Mouse (Mus musculus) hindbrain, embryonic 14.5 days (tissue): Measurements from ENCODE around the gene Lama2. TPM values are rescaled to one million over a fixed set of nuclear protein-coding genes. Genes with fewer than 3 reads are reported as not detected.

Experiments used
- ATAC-seq: fragments of 200-750 bp; cut with Nextera tagmentation; 2 replicates; pipeline ENCODE4 v1.8.0; 2017; ENCODE audit warnings: moderate number of reproducible peaks, mild to moderate bottlenecking, moderate TSS enrichment, moderate library complexity; ENCODE audit not compliant: low FRiP score
- DNase-seq: peaks from one replicate; pipeline ENCODE4 v3.0.0-alpha.2; 2015; ENCODE audit warnings: low spot score
- H3K27ac ChIP-seq: fragments of 300-500 bp; sonication (generic); 2 replicates; pipeline ENCODE4 v1.5.1; 2014; ENCODE audit warnings: mild to moderate bottlenecking, moderate library complexity
- H3K27me3 ChIP-seq: fragments of 300-500 bp; sonication (generic); 2 replicates; pipeline ENCODE4 v1.6.1; 2014; ENCODE audit warnings: mild to moderate bottlenecking, low read length, mixed read lengths; ENCODE audit not compliant: control insufficient read depth, insufficient read depth
- H3K36me3 ChIP-seq: fragments of 300-500 bp; sonication (generic); replicated peaks from 2 replicates; pipeline ENCODE4 v1.6.1; 2014; ENCODE audit not compliant: control insufficient read depth, insufficient read depth
- H3K4me1 ChIP-seq: fragments of 300-500 bp; sonication (generic); replicated peaks from 2 replicates; pipeline ENCODE4 v1.6.1; 2014; ENCODE audit warnings: antibody characterized with exemption, low read length, mixed read lengths; ENCODE audit not compliant: control insufficient read depth, insufficient read depth
- H3K4me2 ChIP-seq: fragments of 300-500 bp; sonication (generic); replicated peaks from 2 replicates; pipeline ENCODE4 v1.6.1; 2014; ENCODE audit warnings: mild to moderate bottlenecking, moderate library complexity
- H3K4me3 ChIP-seq: fragments of 300-500 bp; sonication (generic); replicated peaks from 2 replicates; pipeline ENCODE4 v1.5.1; 2014; ENCODE audit warnings: mild to moderate bottlenecking, low read length
- H3K9ac ChIP-seq: fragments of 300-500 bp; sonication (generic); 2 replicates; pipeline ENCODE4 v1.6.1; 2014
- H3K9me3 ChIP-seq: fragments of 300-500 bp; sonication (generic); 2 replicates; pipeline ENCODE4 v1.6.1; 2016; ENCODE audit warnings: low read length; ENCODE audit not compliant: control insufficient read depth
- WGBS: fragments of 180-500 bp; shearing (Covaris S2); extraction: QIAGEN DNeasy Blood & Tissue Kit; methylation state at CpG from one replicate; pipeline ENCODE4 v1.1.7; 2014; 5-methylcytosine and 5-hydroxymethylcytosine counted together
- polyA plus RNA-seq: library from polyadenylated mRNA; unstranded; fragments of >200 nt; fragmentation: Nextera tagmentation; extraction: Ambion mirVana; gene quantifications from 2 replicates; pipeline ENCODE4 v1.2.1, GENCODE M21; 2014

The Lama2 gene
- polyA plus RNA-seq, 1 experiment from 2014 or later, result 11.2 TPM

- 82% methylated on average over 5 of the region's 5 CpGs for WGBS
- H3K4me1 ChIP-seq, result no peaks in the 10 kb centered on the region
- no peak overlapping the region for H3K9ac ChIP-seq
- H3K27ac ChIP-seq, result no peak overlapping the region
- no peak overlapping the region for H3K4me2 ChIP-seq
- no peaks in the 10 kb centered on the region for H3K36me3 ChIP-seq
- no peaks in the 10 kb centered on the region for H3K27me3 ChIP-seq
- DNase-seq, result no peak
- H3K9me3 ChIP-seq, result no peaks in the 10 kb centered on the region
- no peak for ATAC-seq
- H3K4me3 ChIP-seq, result no peak overlapping the region
Observed at GRCm38 (mm10) chr10:27103811-27104210, 515.7 kb downstream of the Lama2 start.

GRCm38 (mm10) chr10:27101800-27102353 is 517.7 kb downstream of the Lama2 start:
- Histone ChIP-seq H3K4me3 (no peak overlapping the region), H3K27ac (no peak overlapping the region), H3K9ac (no peak overlapping the region), H3K27me3 (no peaks in the 10 kb centered on the region), H3K9me3 (no peaks in the 10 kb centered on the region), H3K36me3 (no peaks in the 10 kb centered on the region), H3K4me2 (no peak overlapping the region), H3K4me1 (no peaks in the 10 kb centered on the region)
- no peak for ATAC-seq
- DNase-seq, result no peak
- WGBS, result 86% methylated on average over 3 of the region's 3 CpGs

GRCm38 (mm10) chr10:27077113-27077512 is 542.4 kb downstream of the Lama2 start:
- DNase-seq (no peak), ATAC-seq (no peak)
- Histone ChIP-seq H3K9ac (no peak overlapping the region), H3K4me1 (no peaks in the 10 kb centered on the region), H3K27me3 (no peaks in the 10 kb centered on the region), H3K27ac (no peak overlapping the region), H3K36me3 (no peaks in the 10 kb centered on the region), H3K4me3 (no peak overlapping the region), H3K9me3 (no peaks in the 10 kb centered on the region), H3K4me2 (no peak overlapping the region)
- 66% methylated on average over 2 of the region's 2 CpGs for WGBS

GRCm38 (mm10) chr10:27068794-27069435 is 550.6 kb downstream of the Lama2 start:
- Histone ChIP-seq H3K4me2 (no peak overlapping the region), H3K4me3 (no peak overlapping the region), H3K36me3 (no peaks in the 10 kb centered on the region), H3K9ac (no peak overlapping the region), H3K27me3 (no peaks in the 10 kb centered on the region), H3K27ac (no peak overlapping the region), H3K4me1 (no peaks in the 10 kb centered on the region), H3K9me3 (no peaks in the 10 kb centered on the region)
- no peak for DNase-seq
- 95% methylated on average over 2 of the region's 2 CpGs for WGBS
- no peak for ATAC-seq

DNA sequence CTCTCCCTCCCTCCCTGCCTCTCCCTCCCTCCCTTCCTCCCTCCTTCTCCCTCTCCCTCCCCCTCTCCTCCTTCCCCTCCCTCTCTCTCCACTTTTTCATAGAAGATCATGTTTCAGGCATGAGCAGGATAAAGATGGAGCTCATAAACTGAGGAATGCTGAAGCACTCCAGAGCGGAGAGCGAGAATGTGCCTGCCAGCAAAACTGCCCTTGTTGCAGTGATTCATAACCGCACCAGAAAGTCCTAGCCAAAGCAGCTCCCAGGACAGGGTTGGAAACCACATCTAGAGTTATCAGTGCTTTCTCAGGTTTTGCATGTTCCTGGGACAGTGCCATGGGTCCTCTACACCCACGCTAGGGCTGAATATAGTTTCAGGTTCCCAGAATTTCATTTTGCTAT is 555.9 kb downstream of the Lama2 start:
- H3K4me3 ChIP-seq, result no peak overlapping the region
- no peaks in the 10 kb centered on the region for H3K27me3 ChIP-seq
- 72% methylated on average over 4 of the region's 4 CpGs for WGBS
- H3K36me3 ChIP-seq, result no peaks in the 10 kb centered on the region
- DNase-seq (no peak), ATAC-seq (no peak)
- no peak overlapping the region for H3K4me2 ChIP-seq
- no peak overlapping the region for H3K9ac ChIP-seq
- H3K4me1 ChIP-seq, result no peaks in the 10 kb centered on the region
- H3K27ac ChIP-seq, result no peak overlapping the region
- H3K9me3 ChIP-seq, result no peaks in the 10 kb centered on the region

- no peak overlapping the region for H3K9ac ChIP-seq
- no peak overlapping the region for H3K4me2 ChIP-seq
- no peaks in the 10 kb centered on the region for H3K27me3 ChIP-seq
- no peaks in the 10 kb centered on the region for H3K9me3 ChIP-seq
- DNase-seq (no peak), ATAC-seq (no peak)
- H3K4me1 ChIP-seq, result no peaks in the 10 kb centered on the region
- WGBS, result 51% methylated on average over 4 of the region's 4 CpGs
- H3K4me3 ChIP-seq, result no peak overlapping the region
- H3K36me3 ChIP-seq, result no peaks in the 10 kb centered on the region
- no peak overlapping the region for H3K27ac ChIP-seq
Observed at GRCm38 (mm10) chr10:27054488-27054887, 565.1 kb downstream of the Lama2 start.

- Histone ChIP-seq H3K9ac (no peak overlapping the region), H3K4me2 (no peak overlapping the region), H3K4me1 (no peaks in the 10 kb centered on the region), H3K27ac (no peak overlapping the region), H3K27me3 (no peaks in the 10 kb centered on the region), H3K36me3 (no peaks in the 10 kb centered on the region), H3K9me3 (no peaks in the 10 kb centered on the region), H3K4me3 (no peak overlapping the region)
- ATAC-seq, result no peak
- no peak for DNase-seq
- WGBS, result 89% methylated on average over 2 of the region's 2 CpGs
Observed at GRCm38 (mm10) chr10:27047196-27047595, 572.4 kb downstream of the Lama2 start.

- no peak overlapping the region for H3K4me2 ChIP-seq
- H3K4me1 ChIP-seq, result no peaks in the 10 kb centered on the region
- H3K4me3 ChIP-seq, result no peak overlapping the region
- no peaks in the 10 kb centered on the region for H3K9me3 ChIP-seq
- no peaks in the 10 kb centered on the region for H3K27me3 ChIP-seq
- DNase-seq (no peak), ATAC-seq (no peak)
- no peak overlapping the region for H3K27ac ChIP-seq
- H3K36me3 ChIP-seq, result no peaks in the 10 kb centered on the region
- 68% methylated on average over 1 of the region's 1 CpGs for WGBS
- no peak overlapping the region for H3K9ac ChIP-seq
Observed at GRCm38 (mm10) chr10:27041812-27042211, 577.7 kb downstream of the Lama2 start.

DNA sequence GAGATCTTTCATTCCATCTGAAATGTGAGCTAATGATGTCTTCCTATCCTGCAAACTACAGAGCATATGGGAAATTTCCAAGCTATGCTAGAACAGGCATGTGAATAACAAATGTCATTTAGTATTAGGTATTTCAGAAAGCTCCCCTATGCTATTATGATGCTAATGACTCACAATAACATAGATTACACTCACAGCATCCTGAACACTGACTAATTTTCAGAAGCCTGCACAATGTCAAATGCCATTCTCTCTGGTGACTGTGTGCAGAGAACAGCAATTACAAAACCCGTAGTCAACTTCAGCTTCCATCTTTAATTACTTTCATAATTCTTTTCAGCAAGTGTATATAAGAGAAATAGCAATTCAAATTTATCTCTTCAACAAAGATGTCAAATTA is 596.9 kb downstream of the Lama2 start:
- no peaks in the 10 kb centered on the region for H3K9me3 ChIP-seq
- no peaks in the 10 kb centered on the region for H3K36me3 ChIP-seq
- no peaks in the 10 kb centered on the region for H3K27me3 ChIP-seq
- DNase-seq, result no peak
- no peak overlapping the region for H3K9ac ChIP-seq
- no peak; the same call in 1 of the 2 replicates for ATAC-seq
- WGBS, result 58% methylated on average over 1 of the region's 1 CpGs
- H3K4me1 ChIP-seq, result no peaks in the 10 kb centered on the region
- no peak overlapping the region for H3K4me3 ChIP-seq
- H3K27ac ChIP-seq, result no peak overlapping the region
- H3K4me2 ChIP-seq, result no peak overlapping the region
